Mouse (Mus musculus) liver, embryonic 11.5 days (tissue): Measurements from ENCODE around the gene Morn1. TPM values are rescaled to one million over a fixed set of nuclear protein-coding genes. Genes with fewer than 3 reads are reported as not detected.

ENCODE experiments used
- ATAC-seq: fragments of 200-750 bp; cut with Nextera tagmentation; replicated peaks from 2 replicates; pipeline ENCODE4 v1.8.0; 2017; ENCODE audit warnings: moderate number of reproducible peaks, mild to moderate bottlenecking, moderate TSS enrichment, moderate library complexity; ENCODE audit not compliant: low FRiP score
- DNase-seq: peaks from one replicate; pipeline ENCODE4 v3.0.0-alpha.2; 2017; ENCODE audit warnings: low spot score
- H3K27ac ChIP-seq: fragments of 300-500 bp; sonication (generic); 2 replicates; pipeline ENCODE4 v1.5.1; 2014; ENCODE audit warnings: mild to moderate bottlenecking, low read depth, low read length, control low read depth
- H3K27me3 ChIP-seq: fragments of 300-500 bp; sonication (generic); replicated peaks from 2 replicates; pipeline ENCODE4 v1.6.1; 2014; ENCODE audit warnings: low read length, mixed read lengths; ENCODE audit not compliant: control insufficient read depth, insufficient read depth
- H3K36me3 ChIP-seq: fragments of 300-500 bp; sonication (generic); 2 replicates; pipeline ENCODE4 v1.6.1; 2014; ENCODE audit warnings: mild to moderate bottlenecking, low read length, moderate library complexity, mixed read lengths; ENCODE audit not compliant: control insufficient read depth, insufficient read depth
- H3K4me1 ChIP-seq: fragments of 300-500 bp; sonication (generic); replicated peaks from 2 replicates; pipeline ENCODE4 v1.6.1; 2014; ENCODE audit warnings: low read length, mixed read lengths; ENCODE audit not compliant: control insufficient read depth, insufficient read depth
- H3K4me2 ChIP-seq: fragments of 300-500 bp; sonication (generic); 2 replicates; pipeline ENCODE4 v1.6.1; 2014; ENCODE audit warnings: mild to moderate bottlenecking, control low read depth, moderate library complexity
- H3K4me3 ChIP-seq: fragments of 300-500 bp; sonication (generic); 2 replicates; pipeline ENCODE4 v1.5.1; 2014; ENCODE audit warnings: low read depth, low read length, control low read depth
- H3K9ac ChIP-seq: fragments of 300-500 bp; sonication (generic); 2 replicates; pipeline ENCODE4 v1.6.1; 2014; ENCODE audit warnings: low read depth, low read length, control low read depth
- H3K9me3 ChIP-seq: fragments of 300-500 bp; sonication (generic); 2 replicates; pipeline ENCODE4 v1.6.1; 2016; ENCODE audit warnings: low read length, inconsistent platforms, mixed read lengths; ENCODE audit not compliant: control insufficient read depth
- WGBS: fragments of 180-500 bp; shearing (Covaris S2); extraction: QIAGEN DNeasy Blood & Tissue Kit; methylation state at CpG from one replicate; pipeline ENCODE4 v1.1.7; 2014; 5-methylcytosine and 5-hydroxymethylcytosine counted together
- polyA plus RNA-seq: library from polyadenylated mRNA; unstranded; fragments of >200 nt; fragmentation: Nextera tagmentation; extraction: Ambion mirVana; gene quantifications from 2 replicates; pipeline ENCODE4 v1.2.1, GENCODE M21; 2014

Morn1 gene
- polyA plus RNA-seq, 1 experiment from 2014 or later = 3.5 TPM

- peak; percentile 84 for DNase-seq
These were observed 64.1 kb downstream of the Morn1 start for GRCm38 (mm10) chr4:155150276-155151113.

GRCm38 (mm10) chr4:155151221-155151788, 64.9 kb downstream of the Morn1 start:
- ATAC-seq = no peak
- H3K4me3 ChIP-seq = peak overlapping the region; percentile 51
- peaks cover 23% of the 10 kb centered on the region for H3K4me1 ChIP-seq
- H3K27ac ChIP-seq = no peak overlapping the region
- no peaks in the 10 kb centered on the region for H3K9me3 ChIP-seq
- H3K36me3 ChIP-seq = peaks cover 2% of the 10 kb centered on the region; the same call in 1 of the 2 replicates
- 40% methylated on average over 12 of the region's 12 CpGs for WGBS
- peaks cover 9% of the 10 kb centered on the region for H3K27me3 ChIP-seq
- H3K4me2 ChIP-seq = peak overlapping the region; percentile 84
- DNase-seq = no peak
- H3K9ac ChIP-seq = peak overlapping the region; percentile 65

More at GRCm38 (mm10) chr4:155150276-155151113, 64.1 kb downstream of the Morn1 start:
- H3K27ac ChIP-seq = no peak overlapping the region
- peak; percentile 78 for ATAC-seq
- H3K9me3 ChIP-seq = no peaks in the 10 kb centered on the region
- H3K4me1 ChIP-seq = peaks cover 23% of the 10 kb centered on the region
- WGBS = 6% methylated on average over 73 of the region's 73 CpGs
- peaks cover 9% of the 10 kb centered on the region for H3K27me3 ChIP-seq
- H3K4me2 ChIP-seq = peak overlapping the region; percentile 84
- H3K36me3 ChIP-seq = no peaks in the 10 kb centered on the region
- peak overlapping the region; percentile 65 for H3K9ac ChIP-seq
- H3K4me3 ChIP-seq = peak overlapping the region; percentile 51

- Histone ChIP-seq H3K36me3 (peaks cover 7% of the 10 kb centered on the region; the same call in 1 of the 2 replicates), H3K4me3 (no peak overlapping the region), H3K9ac (0 out of 2 replicates have a peak overlapping the region, but pooled peaks have one; percentile 7), H3K4me1 (peaks cover 23% of the 10 kb centered on the region), H3K27me3 (peaks cover 9% of the 10 kb centered on the region), H3K9me3 (no peaks in the 10 kb centered on the region), H3K27ac (no peak overlapping the region), H3K4me2 (no peak overlapping the region; the same call in 1 of the 2 replicates)
- DNase-seq (no peak), ATAC-seq (no peak)
- WGBS = 46% methylated on average over 4 of the region's 4 CpGs
These were observed 65.5 kb downstream of the Morn1 start for GRCm38 (mm10) chr4:155151845-155152244.

- ATAC-seq (no peak), DNase-seq (no peak)
- peaks cover 23% of the 10 kb centered on the region for H3K4me1 ChIP-seq
- H3K4me2 ChIP-seq = no peak overlapping the region
- H3K9ac ChIP-seq = no peak overlapping the region
- peaks cover 12% of the 10 kb centered on the region; the same call in 1 of the 2 replicates for H3K36me3 ChIP-seq
- H3K9me3 ChIP-seq = no peaks in the 10 kb centered on the region
- H3K27ac ChIP-seq = no peak overlapping the region
- H3K27me3 ChIP-seq = peaks cover 9% of the 10 kb centered on the region
- no peak overlapping the region for H3K4me3 ChIP-seq
- 90% methylated on average over 6 of the region's 6 CpGs for WGBS
These were observed 66.1 kb downstream of the Morn1 start for GRCm38 (mm10) chr4:155152476-155152875.

GRCm38 (mm10) chr4:155153389-155154072, 67.2 kb downstream of the Morn1 start:
- no peaks in the 10 kb centered on the region for H3K9me3 ChIP-seq
- no peak overlapping the region for H3K4me3 ChIP-seq
- H3K4me2 ChIP-seq = no peak overlapping the region
- no peak overlapping the region for H3K9ac ChIP-seq
- H3K27me3 ChIP-seq = peaks cover 9% of the 10 kb centered on the region
- DNase-seq (no peak), ATAC-seq (no peak)
- H3K27ac ChIP-seq = no peak overlapping the region
- peaks cover 23% of the 10 kb centered on the region for H3K4me1 ChIP-seq
- WGBS = 69% methylated on average over 3 of the region's 3 CpGs
- H3K36me3 ChIP-seq = peaks cover 15% of the 10 kb centered on the region; the same call in 1 of the 2 replicates

- Histone ChIP-seq H3K27me3 (peaks cover 9% of the 10 kb centered on the region), H3K9me3 (no peaks in the 10 kb centered on the region), H3K9ac (no peak overlapping the region), H3K36me3 (peaks cover 24% of the 10 kb centered on the region; the same call in 1 of the 2 replicates), H3K4me2 (no peak overlapping the region), H3K27ac (no peak overlapping the region), H3K4me1 (peaks cover 22% of the 10 kb centered on the region), H3K4me3 (no peak overlapping the region)
- WGBS = 64% methylated on average over 11 of the region's 11 CpGs
- no peak for DNase-seq
- ATAC-seq = no peak
These were observed 68.6 kb downstream of the Morn1 start for GRCm38 (mm10) chr4:155154986-155155385.

- peaks cover 13% of the 10 kb centered on the region for H3K4me1 ChIP-seq
These were observed 70.4 kb downstream of the Morn1 start for GRCm38 (mm10) chr4:155156734-155157133.

GRCm38 (mm10) chr4:155157871-155158542, 71.6 kb downstream of the Morn1 start:
- no peak overlapping the region for H3K9ac ChIP-seq
- H3K27ac ChIP-seq = no peak overlapping the region
- no peak for ATAC-seq
- H3K36me3 ChIP-seq = peaks cover 24% of the 10 kb centered on the region; the same call in 1 of the 2 replicates
- H3K9me3 ChIP-seq = no peaks in the 10 kb centered on the region
- peaks cover 26% of the 10 kb centered on the region for H3K4me1 ChIP-seq
- DNase-seq = no peak
- no peak overlapping the region for H3K4me3 ChIP-seq
- H3K27me3 ChIP-seq = no peaks in the 10 kb centered on the region
- 89% methylated on average over 27 of the region's 27 CpGs for whole genome bisulfite sequencing
- H3K4me2 ChIP-seq = no peak overlapping the region

More at GRCm38 (mm10) chr4:155156734-155157133, 70.4 kb downstream of the Morn1 start:
- Histone ChIP-seq H3K4me3 (no peak overlapping the region), H3K36me3 (peaks cover 24% of the 10 kb centered on the region; the same call in 1 of the 2 replicates), H3K27ac (no peak overlapping the region), H3K27me3 (no peaks in the 10 kb centered on the region), H3K9ac (no peak overlapping the region), H3K9me3 (no peaks in the 10 kb centered on the region), H3K4me2 (no peak overlapping the region)
- DNase-seq (no peak), ATAC-seq (no peak)
- 93% methylated on average over 17 of the region's 17 CpGs for WGBS
